Mouse (Mus musculus) Muller cell, postnatal 12 days (primary cell): ENCODE measurements around the gene Vmn1r235.
A peak's percentile ranks its signal among the peaks of the same experiment; 100 is the strongest.
"Not testable (repeated sequence)": the region's sequence is repeated elsewhere in the genome, so short reads cannot be mapped to it uniquely, and the experiment has no call there.

Experiments used
- DNase-seq: peaks from one replicate; pipeline ENCODE4 v3.0.0-alpha.2; 2015; ENCODE audit errors: inconsistent ontology term

The Vmn1r235 gene

DNA sequence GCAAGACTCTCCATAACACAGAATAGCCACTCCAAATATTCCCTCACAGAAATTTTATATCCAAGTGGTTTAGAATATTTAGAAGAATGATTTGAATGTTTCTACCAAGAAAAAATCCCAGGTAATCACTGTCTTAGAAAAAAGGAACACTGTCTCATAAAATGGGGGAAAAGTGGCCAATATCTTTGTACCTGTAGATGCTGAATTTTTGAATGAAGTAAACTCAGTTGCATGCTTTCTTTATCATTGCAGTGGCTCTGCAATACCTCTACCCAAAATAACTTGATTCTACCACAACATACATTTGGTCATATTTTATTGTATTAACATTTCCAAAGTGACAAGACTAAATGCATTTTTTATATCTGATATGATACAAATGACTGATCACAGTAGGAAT is at the start of gene Vmn1r235:
TSS of gene Vmn1r235 (plus strand) at position 301 of the 400 bp plus-strand sequence.
- DNase-seq, result no peak

DNA sequence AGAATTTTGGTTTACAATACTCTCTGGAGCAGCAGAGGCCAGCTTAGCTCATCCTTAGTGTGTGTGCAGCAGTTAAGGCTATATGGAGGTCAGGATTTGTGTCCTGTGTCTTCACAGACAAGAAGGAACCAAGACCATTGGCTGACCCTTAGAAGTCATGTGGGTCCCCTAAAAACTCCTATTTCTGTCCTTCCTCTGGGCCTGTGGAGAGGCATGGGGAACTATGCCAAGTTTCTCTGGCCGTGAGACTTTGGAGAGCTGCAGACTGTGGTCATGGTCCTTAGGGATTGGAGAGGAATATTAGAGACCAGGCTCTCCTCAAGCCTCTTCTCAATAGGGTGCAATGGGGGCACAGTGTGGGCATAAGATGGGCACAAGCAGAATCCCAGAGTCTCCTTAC is 45.1 kb upstream of the Vmn1r235 start:
- DNase-seq, result not testable (repeated sequence)

DNA sequence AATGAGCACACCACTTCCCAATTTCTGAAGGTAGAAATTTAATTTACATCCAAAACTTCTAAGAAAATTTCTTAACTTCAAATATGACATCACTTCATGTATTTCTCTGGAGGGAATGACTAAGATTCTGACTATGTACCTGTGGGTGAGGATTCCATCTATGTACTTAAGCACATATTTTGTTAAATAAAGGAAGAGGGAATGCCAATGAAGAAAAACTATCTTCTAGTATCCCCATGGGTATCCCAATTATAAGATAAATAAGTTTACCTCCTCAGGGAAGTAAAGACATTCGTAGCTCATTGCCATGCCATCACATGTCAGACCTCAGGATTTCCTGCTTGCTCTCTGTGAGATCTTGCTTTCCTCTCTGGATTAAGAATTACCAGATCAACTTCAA is 30.4 kb upstream of the Vmn1r235 start, which contains the start of gene Vmn1r234:
TSS of gene Vmn1r234 (plus strand) at position 301 of the 400 bp plus-strand sequence.
- DNase-seq, result no peak

DNA sequence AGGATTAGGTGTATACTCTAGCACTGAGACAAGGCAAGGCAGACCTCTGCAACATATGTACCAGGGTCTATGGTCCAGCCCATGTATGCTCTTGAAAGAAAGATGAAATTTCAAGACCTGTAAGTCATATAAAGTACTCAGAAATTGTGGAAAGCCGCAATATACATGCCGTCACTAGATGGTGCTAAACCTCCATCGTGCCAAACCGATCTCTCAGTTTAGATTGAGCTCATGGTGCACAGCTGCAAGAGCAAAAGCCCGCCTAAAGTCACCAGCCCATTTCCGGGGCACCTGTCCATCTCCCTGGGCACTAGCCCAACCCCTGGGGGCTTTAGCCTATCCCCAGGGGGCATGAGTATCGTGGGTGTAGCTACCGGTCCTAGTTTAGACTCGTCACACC is 24.6 kb upstream of the Vmn1r235 start:
- peak; percentile 11 for DNase-seq

DNA sequence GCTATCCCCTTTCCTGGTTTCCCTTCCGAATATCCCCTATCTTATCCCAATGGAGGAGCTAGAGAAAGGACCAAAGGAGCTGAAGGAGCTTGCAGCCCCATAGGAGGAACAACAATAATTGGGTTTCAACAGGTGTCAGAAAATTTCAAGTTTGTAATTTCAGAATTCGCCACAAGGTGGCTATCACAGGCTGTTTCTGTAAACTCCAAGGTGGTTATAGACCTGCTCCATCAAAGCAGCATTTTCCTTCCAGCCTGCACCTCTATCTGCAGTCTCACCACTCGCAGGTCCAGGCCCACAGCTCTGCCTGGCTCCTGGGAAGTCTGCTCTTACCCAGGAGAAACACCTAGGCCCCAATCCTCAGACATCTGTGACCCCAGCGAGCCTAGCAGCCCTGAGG is 15.9 kb downstream of the Vmn1r235 start:
- peak; percentile 11 for DNase-seq

DNA sequence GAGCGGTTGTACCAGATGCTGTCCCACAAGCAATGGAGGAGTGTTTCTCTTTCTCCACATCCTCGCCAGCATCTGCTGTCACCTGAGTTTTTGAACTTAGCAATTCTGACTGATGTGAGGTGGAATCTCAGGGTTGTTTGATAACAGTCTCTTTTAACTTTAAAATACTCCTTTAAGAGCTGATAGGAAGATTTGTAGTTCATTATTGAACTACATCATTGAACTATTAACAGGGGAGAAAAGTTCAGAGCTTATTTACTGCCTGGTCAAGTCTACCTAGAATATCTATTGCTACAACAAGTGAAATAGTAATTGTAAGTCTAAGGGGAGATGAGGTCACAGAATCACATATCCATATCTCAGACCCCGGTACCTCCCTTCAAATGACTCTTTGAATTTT is 26.4 kb downstream of the Vmn1r235 start, which contains the start of gene Vmn1r236:
TSS of gene Vmn1r236 (plus strand) at position 301 of the 400 bp plus-strand sequence.
- DNase-seq, result no peak

DNA sequence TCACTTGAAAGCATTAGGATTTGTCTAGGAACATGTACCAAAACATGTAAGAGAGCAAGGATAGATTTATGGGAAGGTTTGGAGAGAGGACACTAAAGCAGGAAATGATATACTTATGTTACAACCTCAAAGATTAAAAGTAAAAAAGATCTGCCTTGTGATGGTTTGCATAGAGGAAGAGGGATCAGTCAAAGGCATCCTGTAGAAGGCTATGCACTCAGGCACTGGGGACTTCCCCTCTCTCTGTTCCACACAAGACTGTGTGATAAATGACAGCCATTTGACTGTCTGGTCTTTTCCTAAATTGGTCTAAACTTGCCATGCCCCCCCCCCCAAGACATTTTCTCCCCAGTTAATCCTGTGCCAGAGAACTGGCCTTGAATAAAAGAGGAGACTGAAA is 28.2 kb downstream of the Vmn1r235 start:
- DNase-seq, result no peak

DNA sequence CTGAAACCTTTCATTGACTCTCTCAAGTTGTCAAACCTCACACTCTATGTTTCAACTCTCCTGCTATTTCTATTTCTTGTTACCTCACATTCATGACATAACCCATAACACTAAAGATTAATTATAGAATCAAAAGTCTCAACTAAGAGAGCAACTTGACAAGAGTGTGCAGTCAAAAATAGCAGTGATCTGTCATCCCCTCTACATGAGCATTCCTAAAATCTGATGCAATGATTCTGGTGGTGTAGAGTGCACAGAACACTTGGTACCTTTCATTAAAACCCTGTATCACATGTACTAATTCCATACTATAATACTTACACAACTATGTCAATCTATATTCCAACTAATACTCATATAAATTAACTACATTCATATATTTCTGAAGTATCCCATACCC is 33.5 kb downstream of the Vmn1r235 start:
- DNase-seq, result no peak

DNA sequence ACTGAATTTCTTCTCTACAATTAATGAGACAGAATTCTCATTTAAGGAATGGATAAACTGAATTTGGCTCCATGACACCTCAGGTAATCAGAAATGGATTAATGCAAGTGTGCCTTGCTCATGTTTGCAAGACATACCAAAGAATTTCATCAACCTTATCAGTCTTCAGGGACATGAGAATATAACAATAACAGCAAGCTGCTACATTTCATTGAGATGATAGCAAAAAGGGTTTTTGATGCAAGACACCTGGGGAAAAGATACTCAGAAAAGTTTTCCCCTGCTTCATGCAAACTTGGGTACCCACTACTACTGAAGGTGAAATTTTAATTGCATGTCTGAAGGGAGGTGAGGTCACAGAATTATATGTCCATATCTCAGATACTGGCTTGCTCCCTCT is 55.4 kb downstream of the Vmn1r235 start, which contains the start of gene Vmn1r237:
TSS of gene Vmn1r237 (plus strand) at position 301 of the 400 bp plus-strand sequence.
- DNase-seq, result no peak
